Mouse (Mus musculus): ENCODE results near the gene Znrf2.

Znrf2 gene

DNA sequence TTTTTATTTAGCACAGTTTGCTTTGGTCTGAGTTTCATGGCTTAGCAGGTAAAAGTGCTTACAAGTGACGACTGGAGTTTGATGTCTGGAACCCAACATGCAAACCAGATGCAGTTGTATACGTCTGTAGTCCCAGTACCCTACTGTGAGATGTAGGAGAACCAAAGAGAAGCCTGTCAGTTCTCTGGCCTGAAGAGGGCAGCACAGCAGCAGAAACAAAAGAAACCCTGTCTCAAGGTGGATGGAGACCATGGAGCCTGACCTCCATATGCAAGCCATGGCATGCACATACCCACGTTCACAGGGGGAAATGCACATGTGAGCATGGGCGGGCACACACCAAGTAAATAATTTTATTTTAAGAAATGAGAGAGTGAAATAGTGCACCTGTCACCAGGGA is 100.8 kb downstream of the Znrf2 start:
- peak; percentile 27 to 45 for DNase-seq

DNA sequence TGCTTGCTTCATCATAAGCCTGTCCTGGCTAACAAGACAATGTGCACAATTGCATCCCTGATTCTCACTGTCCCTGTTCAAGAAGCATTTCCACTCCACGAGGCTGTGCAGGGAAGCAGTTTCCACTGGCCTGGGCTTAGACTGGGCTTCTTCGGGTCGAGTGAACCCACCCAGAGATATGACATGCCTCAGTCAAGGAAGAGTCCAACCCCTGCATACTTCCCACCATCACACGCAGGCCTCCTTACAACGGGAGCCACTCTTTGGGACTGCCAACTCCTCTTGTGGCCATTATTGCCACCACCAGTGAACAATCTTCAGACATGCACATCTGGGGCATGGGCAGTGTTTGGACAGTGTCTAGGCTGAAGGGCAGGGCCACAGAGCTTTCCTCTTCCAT is 101.8 kb downstream of the Znrf2 start:
- no peak for DNase-seq

DNA sequence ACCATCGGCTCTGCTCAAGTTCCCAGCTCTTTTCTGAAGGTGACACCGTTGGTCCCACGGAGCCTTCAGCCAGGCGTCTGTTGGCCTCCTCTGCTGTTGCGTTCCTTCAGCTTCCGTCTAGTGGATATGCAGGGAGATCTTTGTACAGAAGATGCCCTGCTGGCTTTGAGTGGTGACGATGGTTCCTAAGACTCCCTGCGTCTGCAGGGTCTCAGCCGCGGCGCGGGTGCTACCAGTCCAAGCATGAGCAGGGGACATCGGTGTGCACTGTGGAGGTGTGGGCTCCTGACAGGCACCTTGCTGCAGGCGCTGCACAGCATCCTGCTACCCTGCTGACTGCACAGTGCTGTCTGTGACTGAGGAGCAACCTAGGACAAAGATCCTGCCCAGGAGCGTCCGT is 107.8 kb downstream of the Znrf2 start:
- no peak for DNase-seq

DNA sequence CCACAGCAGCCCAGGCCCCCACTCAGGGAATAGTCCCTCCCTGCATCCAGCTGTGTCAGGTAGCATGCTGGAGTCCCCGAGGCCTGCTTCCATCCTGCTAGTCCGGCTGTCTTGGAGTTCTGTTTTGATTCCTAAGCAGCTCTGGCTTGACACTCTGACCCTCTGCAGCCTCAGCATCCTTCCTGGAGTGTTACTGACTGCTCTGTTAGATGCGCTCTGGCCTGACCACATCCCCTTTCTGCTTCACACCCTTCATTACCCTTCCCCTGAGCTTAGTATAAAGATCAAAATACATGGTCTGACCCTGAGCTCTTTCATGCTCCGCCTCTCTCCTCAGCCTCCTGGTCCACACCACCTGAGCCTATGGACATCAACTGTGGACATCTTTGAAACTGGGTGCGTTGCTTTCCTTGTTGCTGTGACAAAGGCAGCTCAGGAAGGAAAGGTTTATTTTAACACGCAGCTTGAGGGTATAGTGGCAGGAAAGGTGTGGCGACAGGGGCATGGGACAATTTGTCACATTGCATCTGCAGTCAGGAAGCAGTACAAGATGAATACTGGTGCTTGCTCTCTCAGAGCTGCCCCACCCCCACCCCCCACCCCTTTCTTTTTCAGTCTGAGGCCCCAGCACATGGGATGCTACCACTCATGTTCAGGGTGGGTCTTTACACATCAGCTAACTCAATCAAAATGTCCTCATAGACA is 109.2 kb downstream of the Znrf2 start:
- DNase-seq = no peak

DNA sequence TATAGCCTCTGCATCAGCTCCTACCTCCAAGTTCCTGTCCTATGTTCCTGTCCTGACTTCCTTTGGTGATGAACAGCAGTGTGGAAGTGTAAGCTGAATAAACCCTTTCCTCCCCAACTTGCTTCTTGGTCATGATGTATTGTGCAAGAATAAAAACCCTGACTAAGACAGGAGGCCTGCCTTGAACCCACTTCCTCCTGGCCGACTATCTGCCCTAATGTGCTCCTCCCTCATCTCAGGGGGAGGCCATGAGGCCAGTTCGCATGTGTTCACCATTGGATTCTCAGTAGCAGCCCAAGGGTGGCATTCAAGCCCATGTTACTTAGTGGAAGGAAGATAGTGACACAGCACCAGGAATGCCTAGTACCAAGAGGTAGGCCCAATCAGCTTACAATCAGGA is 110.2 kb downstream of the Znrf2 start:
- no peak for DNase-seq

DNA sequence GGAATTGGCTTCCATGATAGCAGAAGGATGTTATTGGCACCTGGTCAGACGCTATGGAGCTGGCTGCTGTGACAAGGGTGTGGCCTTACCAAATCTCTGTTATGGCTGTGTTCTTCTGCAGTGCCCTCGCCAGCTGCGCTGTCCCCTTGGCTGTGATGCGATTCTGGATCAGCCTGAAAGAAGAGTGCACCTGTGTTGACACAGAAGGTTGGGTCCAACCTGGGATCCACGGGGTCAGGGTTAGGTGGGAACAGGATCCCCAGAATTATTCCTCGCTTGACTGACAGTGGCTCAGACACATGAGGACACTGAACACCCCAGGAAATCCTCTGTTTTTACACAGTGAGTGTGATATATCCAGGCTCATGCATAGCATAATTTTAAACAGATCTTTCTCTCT is 111.2 kb downstream of the Znrf2 start:
- no peak for DNase-seq

- DNase-seq = no peak
Observed at GRCm38 (mm10) chr6:54931641-54932040, 114.9 kb downstream of the Znrf2 start.

DNA sequence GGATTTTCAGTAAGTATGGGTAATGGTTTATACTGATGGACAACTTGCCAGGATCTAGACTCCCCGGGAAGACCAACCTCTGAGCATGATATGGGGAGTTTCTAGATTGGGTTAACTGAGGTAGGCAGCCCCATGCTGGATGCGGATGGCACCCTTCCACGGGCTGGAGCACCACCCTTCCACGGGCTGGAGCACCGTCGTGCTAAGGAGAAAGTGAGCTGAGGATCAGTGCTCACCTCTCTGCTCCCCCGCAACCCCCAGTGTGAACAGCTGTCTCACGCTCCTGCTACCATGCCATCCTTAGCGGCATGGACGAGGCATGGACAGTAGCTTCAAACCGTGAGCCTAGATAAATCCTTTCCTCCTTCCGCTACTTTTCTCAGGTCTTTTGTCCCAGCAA is 115.8 kb downstream of the Znrf2 start:
- no peak for DNase-seq

DNA sequence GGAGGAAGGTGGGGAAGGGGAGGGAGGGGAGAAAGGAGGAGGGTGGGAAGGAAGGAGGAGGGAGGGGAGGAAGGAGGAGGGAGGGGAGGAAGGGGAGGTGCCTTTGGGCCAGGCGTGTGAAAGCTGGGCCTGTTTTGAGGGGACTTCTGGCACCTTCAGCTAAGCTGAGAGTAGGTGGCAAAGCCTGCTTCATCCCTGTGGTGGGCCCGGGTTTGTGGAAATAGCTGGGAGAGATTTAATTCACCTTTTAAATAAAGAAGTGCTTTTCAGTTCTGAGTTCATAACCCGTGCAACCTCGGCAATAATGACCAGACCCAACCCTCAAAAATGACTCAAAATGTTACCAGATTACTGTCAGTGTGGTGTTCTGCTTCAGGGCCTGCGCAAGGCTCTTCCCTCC is 116.5 kb downstream of the Znrf2 start:
- DNase-seq = no peak

- DNase-seq = no peak
Observed at GRCm38 (mm10) chr6:54933866-54934265, 117.2 kb downstream of the Znrf2 start.

DNA sequence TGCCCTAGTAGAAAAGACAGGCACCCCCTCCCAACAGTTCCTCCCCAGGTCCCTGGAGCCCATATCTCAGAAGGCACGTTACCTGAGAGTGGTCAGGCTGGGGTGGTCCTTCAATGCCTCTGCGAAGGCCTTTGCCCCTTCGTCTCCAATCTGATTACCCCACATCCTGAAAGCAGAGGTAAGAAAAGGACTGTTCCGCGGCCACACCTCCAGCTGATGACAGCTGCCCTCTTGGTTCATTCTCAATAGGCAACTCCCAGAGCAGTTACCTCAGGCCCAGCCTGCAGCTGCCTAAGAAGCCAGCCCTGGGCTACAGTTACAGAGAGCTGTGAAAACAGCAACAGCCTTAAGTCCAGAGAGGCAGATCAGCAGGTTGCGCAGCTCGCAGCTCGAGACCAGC is 117.6 kb downstream of the Znrf2 start:
- no peak for DNase-seq

- DNase-seq = no peak
Observed at GRCm38 (mm10) chr6:54934930-54935329, 118.2 kb downstream of the Znrf2 start.

DNA sequence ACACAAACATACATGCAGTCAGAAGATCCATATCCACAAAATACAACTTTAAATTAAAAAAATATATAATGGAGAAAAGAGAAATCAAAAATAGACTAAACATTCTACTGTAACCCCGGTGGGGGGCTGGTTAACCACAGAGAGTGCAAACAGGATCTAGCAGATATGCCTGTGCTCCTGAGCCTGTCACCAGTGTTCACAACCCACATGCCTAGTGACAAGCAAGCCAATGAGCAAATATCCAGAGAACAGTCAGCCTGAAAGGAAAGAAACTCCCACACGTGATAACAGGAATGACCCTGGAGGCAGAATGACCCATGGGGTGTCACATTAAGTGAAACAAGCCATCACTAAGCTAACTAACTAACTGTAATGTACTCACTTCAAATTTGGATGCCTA is 119.8 kb downstream of the Znrf2 start:
- no peak for DNase-seq

DNA sequence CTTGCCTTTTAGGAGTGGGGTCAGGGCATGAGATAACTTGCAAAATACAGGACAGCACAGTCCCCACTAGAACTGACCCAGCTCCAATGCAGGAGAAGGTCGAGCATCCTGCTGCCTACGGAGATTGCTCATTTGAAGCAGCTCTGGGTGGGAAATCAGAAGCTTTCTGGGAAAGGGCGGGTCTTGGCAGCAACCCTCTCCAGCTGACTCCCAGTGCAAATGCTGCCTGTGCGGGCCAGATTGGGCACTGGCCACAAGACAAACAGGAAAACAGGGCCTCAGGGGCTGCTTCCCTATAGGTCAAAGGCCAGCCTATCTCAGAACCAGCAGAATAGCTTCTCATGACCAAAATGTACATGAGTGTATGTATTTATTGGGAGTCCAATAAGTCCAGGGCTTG is 122.9 kb downstream of the Znrf2 start:
- no peak for DNase-seq

DNA sequence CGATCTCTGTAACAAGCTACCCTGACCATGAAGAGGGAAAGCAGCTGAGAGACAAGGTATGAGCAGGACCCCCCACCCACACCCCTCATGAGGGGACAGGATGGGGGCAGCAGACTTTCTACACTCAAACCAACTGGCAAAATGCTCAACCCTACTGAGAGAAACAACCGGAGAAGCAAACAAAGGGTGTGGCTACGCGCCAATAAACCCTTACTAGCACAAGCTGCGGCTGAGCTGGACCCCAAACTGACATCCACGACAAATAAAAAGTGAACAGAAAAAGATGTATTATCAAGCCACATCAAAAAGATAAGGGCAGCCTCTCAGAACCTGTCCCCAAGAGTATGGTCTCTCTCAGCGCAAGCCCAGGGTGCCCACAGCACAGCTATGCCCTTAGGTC is 123.4 kb downstream of the Znrf2 start:
- DNase-seq = no peak

DNA sequence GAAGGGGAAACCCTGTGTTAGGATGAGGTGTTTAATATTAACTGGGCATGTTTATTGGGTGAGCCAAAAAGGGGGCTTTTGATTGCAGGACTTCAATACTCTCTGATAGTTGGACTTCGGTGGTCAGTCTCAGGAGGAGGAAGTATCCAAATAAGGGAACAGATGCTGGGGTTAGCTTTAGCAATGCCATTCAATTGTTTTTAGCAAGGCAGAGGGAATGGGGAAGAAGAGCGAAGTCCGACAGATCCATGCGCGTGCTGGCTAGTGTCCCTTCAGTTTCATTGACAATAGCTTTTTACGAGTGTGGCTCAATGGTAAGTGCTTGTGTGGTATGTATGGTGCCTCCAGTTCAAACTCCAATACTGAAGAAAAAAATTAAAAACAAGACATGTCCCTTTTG is 124.4 kb downstream of the Znrf2 start:
- no peak for DNase-seq
